Mouse (Mus musculus) liver, embryonic 16.5 days (tissue): ENCODE data around the gene Cars. TPM values are rescaled to one million over a fixed set of nuclear protein-coding genes. Genes with fewer than 3 reads are reported as not detected.
A peak's percentile ranks its signal among the peaks of the same experiment; 100 is the strongest.

ENCODE experiments used
- ATAC-seq: fragments of 200-750 bp; cut with Nextera tagmentation; 2 replicates; pipeline ENCODE4 v1.8.0; 2017; ENCODE audit warnings: low read depth, mild to moderate bottlenecking, moderate number of reproducible peaks, moderate library complexity
- H3K27ac ChIP-seq: fragments of 300-500 bp; sonication (generic); 2 replicates; pipeline ENCODE4 v1.5.1; 2014; ENCODE audit warnings: mild to moderate bottlenecking, low read length
- H3K27me3 ChIP-seq: fragments of 300-500 bp; sonication (generic); 2 replicates; pipeline ENCODE4 v1.6.1; 2014; ENCODE audit warnings: low read depth, low read length, mixed read lengths; ENCODE audit not compliant: control insufficient read depth, insufficient read depth
- H3K36me3 ChIP-seq: fragments of 300-500 bp; sonication (generic); 2 replicates; pipeline ENCODE4 v1.6.1; 2014; ENCODE audit warnings: mild to moderate bottlenecking; ENCODE audit not compliant: control insufficient read depth, insufficient read depth
- H3K4me1 ChIP-seq: fragments of 300-500 bp; sonication (generic); 2 replicates; pipeline ENCODE4 v1.6.1; 2014; ENCODE audit warnings: low read depth, low read length, mixed read lengths; ENCODE audit not compliant: control insufficient read depth
- H3K4me2 ChIP-seq: fragments of 300-500 bp; sonication (generic); 2 replicates; pipeline ENCODE4 v1.6.1; 2014; ENCODE audit warnings: low read depth, low read length, mixed read lengths
- H3K4me3 ChIP-seq: fragments of 300-500 bp; sonication (generic); 2 replicates; pipeline ENCODE4 v1.5.1; 2014; ENCODE audit warnings: low read depth, mild to moderate bottlenecking, low read length
- H3K9ac ChIP-seq: fragments of 300-500 bp; sonication (generic); 2 replicates; pipeline ENCODE4 v1.6.1; 2014; ENCODE audit warnings: low read depth, low read length
- H3K9me3 ChIP-seq: fragments of 300-500 bp; sonication (generic); replicated peaks from 2 replicates; pipeline ENCODE4 v1.6.1; 2016; ENCODE audit warnings: low read length; ENCODE audit not compliant: control insufficient read depth
- WGBS: fragments of 180-500 bp; shearing (Covaris S2); extraction: QIAGEN DNeasy Blood & Tissue Kit; methylation state at CpG from one replicate; pipeline ENCODE4 v1.1.7; 2014; ENCODE audit not compliant: insufficient replicate concordance; 5-methylcytosine and 5-hydroxymethylcytosine counted together
- polyA plus RNA-seq: library from polyadenylated mRNA; unstranded; fragments of >200 nt; fragmentation: Nextera tagmentation; extraction: Ambion mirVana; gene quantifications from 2 replicates; pipeline ENCODE4 v1.2.1, GENCODE M21; 2015

Cars gene
- polyA plus RNA-seq, 1 experiment from 2014 or later: 62.0 TPM

- Histone ChIP-seq H3K4me1 (peaks cover 22% of the 10 kb centered on the region), H3K4me2 (peak overlapping the region; percentile 88), H3K27ac (peak overlapping the region; percentile 83), H3K9ac (peak overlapping the region; percentile 99), H3K4me3 (peak overlapping the region; percentile 99), H3K36me3 (peaks cover 8% of the 10 kb centered on the region), H3K27me3 (no peaks in the 10 kb centered on the region), H3K9me3 (no peaks in the 10 kb centered on the region)
- no peak for ATAC-seq
- 6% methylated on average over 15 of the region's 15 CpGs for WGBS
These were observed 396 bp upstream of the Cars start for GRCm38 (mm10) chr7:143600231-143600740.

GRCm38 (mm10) chr7:143594865-143595264 lies 5.0 kb downstream of the Cars start:
- Histone ChIP-seq H3K9me3 (no peaks in the 10 kb centered on the region), H3K36me3 (peaks cover 34% of the 10 kb centered on the region), H3K9ac (no peak overlapping the region), H3K4me1 (peaks cover 15% of the 10 kb centered on the region), H3K4me3 (no peak overlapping the region), H3K27ac (no peak overlapping the region), H3K27me3 (no peaks in the 10 kb centered on the region), H3K4me2 (no peak overlapping the region)
- no peak for ATAC-seq
- 80% methylated on average over 5 of the region's 5 CpGs for WGBS

- Histone ChIP-seq H3K4me2 (no peak overlapping the region), H3K27ac (no peak overlapping the region), H3K9ac (no peak overlapping the region), H3K36me3 (peaks cover 45% of the 10 kb centered on the region), H3K27me3 (no peaks in the 10 kb centered on the region), H3K4me1 (no peaks in the 10 kb centered on the region; the same call in 1 of the 2 replicates), H3K9me3 (no peaks in the 10 kb centered on the region), H3K4me3 (no peak overlapping the region)
- 87% methylated on average over 10 of the region's 10 CpGs for WGBS
- ATAC-seq: no peak
These were observed 7.6 kb downstream of the Cars start for GRCm38 (mm10) chr7:143592255-143592654.

GRCm38 (mm10) chr7:143588006-143588405 lies 11.9 kb downstream of the Cars start:
- Histone ChIP-seq H3K27ac (no peak overlapping the region), H3K27me3 (no peaks in the 10 kb centered on the region), H3K36me3 (peaks cover 69% of the 10 kb centered on the region), H3K4me1 (no peaks in the 10 kb centered on the region), H3K4me3 (no peak overlapping the region), H3K9me3 (no peaks in the 10 kb centered on the region), H3K9ac (no peak overlapping the region), H3K4me2 (no peak overlapping the region)
- no peak for ATAC-seq
- WGBS: 76% methylated on average over 4 of the region's 4 CpGs

GRCm38 (mm10) chr7:143587586-143587985 lies 12.3 kb downstream of the Cars start:
- no peaks in the 10 kb centered on the region for H3K4me1 ChIP-seq
- H3K4me3 ChIP-seq: no peak overlapping the region
- no peak overlapping the region for H3K27ac ChIP-seq
- H3K4me2 ChIP-seq: no peak overlapping the region
- no peaks in the 10 kb centered on the region for H3K27me3 ChIP-seq
- WGBS: 88% methylated on average over 5 of the region's 5 CpGs
- H3K9ac ChIP-seq: no peak overlapping the region
- peaks cover 71% of the 10 kb centered on the region for H3K36me3 ChIP-seq
- ATAC-seq: no peak
- H3K9me3 ChIP-seq: no peaks in the 10 kb centered on the region

- 31% methylated on average over 3 of the region's 3 CpGs for WGBS
- ATAC-seq: no peak
These were observed 15.9 kb downstream of the Cars start for GRCm38 (mm10) chr7:143583956-143584355.

GRCm38 (mm10) chr7:143583025-143583424 lies 16.9 kb downstream of the Cars start:
- H3K36me3 ChIP-seq: peaks cover 74% of the 10 kb centered on the region
- no peaks in the 10 kb centered on the region for H3K27me3 ChIP-seq
- ATAC-seq: no peak
- no peak overlapping the region for H3K9ac ChIP-seq
- no peak overlapping the region for H3K27ac ChIP-seq
- no peak overlapping the region for H3K4me3 ChIP-seq
- H3K9me3 ChIP-seq: no peaks in the 10 kb centered on the region
- no peak overlapping the region for H3K4me2 ChIP-seq
- WGBS: 86% methylated on average over 5 of the region's 5 CpGs
- H3K4me1 ChIP-seq: no peaks in the 10 kb centered on the region

More at GRCm38 (mm10) chr7:143583956-143584355, 15.9 kb downstream of the Cars start:
- no peaks in the 10 kb centered on the region for H3K4me1 ChIP-seq
- H3K27ac ChIP-seq: no peak overlapping the region
- H3K36me3 ChIP-seq: peaks cover 73% of the 10 kb centered on the region
- no peak overlapping the region for H3K9ac ChIP-seq
- H3K4me3 ChIP-seq: no peak overlapping the region
- H3K9me3 ChIP-seq: no peaks in the 10 kb centered on the region
- H3K27me3 ChIP-seq: no peaks in the 10 kb centered on the region
- H3K4me2 ChIP-seq: no peak overlapping the region

GRCm38 (mm10) chr7:143575751-143576150 lies 24.1 kb downstream of the Cars start:
- no peak overlapping the region for H3K9ac ChIP-seq
- 94% methylated on average over 11 of the region's 11 CpGs for WGBS
- H3K9me3 ChIP-seq: no peaks in the 10 kb centered on the region
- H3K4me3 ChIP-seq: no peak overlapping the region
- H3K27me3 ChIP-seq: no peaks in the 10 kb centered on the region
- H3K36me3 ChIP-seq: peaks cover 79% of the 10 kb centered on the region
- H3K27ac ChIP-seq: no peak overlapping the region
- H3K4me2 ChIP-seq: no peak overlapping the region
- no peaks in the 10 kb centered on the region for H3K4me1 ChIP-seq
- no peak for ATAC-seq

GRCm38 (mm10) chr7:143565648-143566039 lies 34.2 kb downstream of the Cars start:
- peak; percentile 94 for ATAC-seq
- peak overlapping the region; percentile 47 for H3K9ac ChIP-seq
- no peaks in the 10 kb centered on the region for H3K27me3 ChIP-seq
- peaks cover 90% of the 10 kb centered on the region for H3K36me3 ChIP-seq
- H3K4me2 ChIP-seq: peak overlapping the region; percentile 52
- no peaks in the 10 kb centered on the region for H3K9me3 ChIP-seq
- H3K4me1 ChIP-seq: peaks cover 28% of the 10 kb centered on the region
- peak overlapping the region; percentile 5; the same call in 1 of the 2 replicates for H3K4me3 ChIP-seq
- peak overlapping the region; percentile 81 for H3K27ac ChIP-seq
- 21% methylated on average over 3 of the region's 3 CpGs for WGBS
